Mouse (Mus musculus): ENCODE data around the gene Cstad. TPM values are rescaled to one million over a fixed set of nuclear protein-coding genes. Genes with fewer than 3 reads are reported as not detected.
A peak's percentile ranks its signal among the peaks of the same experiment; 100 is the strongest.

Cstad gene
- 0.47 TPM for polyA plus RNA-seq (2012; fragmentation: generic; extraction: Trizol)
- long read RNA-seq, experiment 1: 0 reads
- long read RNA-seq, experiment 2: 0 reads

GRCm38 (mm10) chr2:30594641-30595379, at the start of gene Cstad:
Cstad (plus strand) TSS chr2:30595040.
- Histone ChIP-seq H3K27me3 (ENCODE audit: control insufficient read depth, insufficient read depth, insufficient read length) (no peaks in the 10 kb centered on the region), H3ac (ENCODE audit: control insufficient read depth, insufficient read length, low read depth) (peak within 1 kb of the TSS; percentile 57), H3K36me3 (ENCODE audit: control insufficient read depth, insufficient read depth) (no peaks in the 10 kb centered on the region), H3K4me3 (ENCODE audit: insufficient read depth, poor library complexity, severe bottlenecking) (peak within 1 kb of the TSS; percentile 29), H3K79me3 (ENCODE audit: low read depth) (no peaks in the 10 kb centered on the region), H3K79me2 (ENCODE audit: control insufficient read depth, insufficient read depth) (no peaks in the 10 kb centered on the region)
- TF ChIP-seq USF1 (IDR thresholded peaks at IDR 0.05; ENCODE audit: low read depth) (no peak), CEBPB (IDR thresholded peaks at IDR 0.05; ENCODE audit: low read depth) (no peak), CTCF (IDR thresholded peaks at IDR 0.05; ENCODE audit: control insufficient read depth, insufficient read depth, insufficient read length) (no peak), FOSL1 (IDR thresholded peaks at IDR 0.05; ENCODE audit: insufficient read depth, low read length, poor library complexity, severe bottlenecking) (no peak), MAX (IDR thresholded peaks at IDR 0.05) (peak; percentile 10), MYOD1 (IDR thresholded peaks at IDR 0.05; ENCODE audit: control insufficient read depth, insufficient read length, low read depth) (no peak), MYOG (IDR thresholded peaks at IDR 0.05; ENCODE audit: control insufficient read depth, extremely low read depth, insufficient read length) (no peak)

- Histone ChIP-seq H3K79me3 (ENCODE audit: low read depth) (no peaks in the 10 kb centered on the region), H3K79me2 (ENCODE audit: control insufficient read depth, insufficient read depth) (no peaks in the 10 kb centered on the region), H3ac (ENCODE audit: control insufficient read depth, insufficient read length, low read depth) (no peak overlapping the region), H3K4me3 (ENCODE audit: insufficient read depth, poor library complexity, severe bottlenecking) (no peak overlapping the region), H3K27me3 (ENCODE audit: control insufficient read depth, insufficient read depth, insufficient read length) (no peaks in the 10 kb centered on the region), H3K36me3 (ENCODE audit: control insufficient read depth, insufficient read depth) (no peaks in the 10 kb centered on the region)
- no peak for TF ChIP-seq MYOD1 (IDR thresholded peaks at IDR 0.05; ENCODE audit: control insufficient read depth, insufficient read length, low read depth)
- no peak for TF ChIP-seq MYOG (IDR thresholded peaks at IDR 0.05; ENCODE audit: control insufficient read depth, extremely low read depth, insufficient read length)
- TF ChIP-seq USF1 (IDR thresholded peaks at IDR 0.05; ENCODE audit: low read depth): no peak
- no peak for TF ChIP-seq CEBPB (IDR thresholded peaks at IDR 0.05; ENCODE audit: low read depth)
- TF ChIP-seq MAX (IDR thresholded peaks at IDR 0.05): no peak
- TF ChIP-seq FOSL1 (IDR thresholded peaks at IDR 0.05; ENCODE audit: insufficient read depth, low read length, poor library complexity, severe bottlenecking): no peak
- TF ChIP-seq CTCF (IDR thresholded peaks at IDR 0.05; ENCODE audit: control insufficient read depth, insufficient read depth, insufficient read length): no peak
Measured at GRCm38 (mm10) chr2:30545706-30546105, 49.1 kb upstream of the Cstad start.

- no peak for TF ChIP-seq USF1 (IDR thresholded peaks at IDR 0.05; ENCODE audit: low read depth)
- no peak for TF ChIP-seq MYOD1 (IDR thresholded peaks at IDR 0.05; ENCODE audit: control insufficient read depth, insufficient read length, low read depth)
- TF ChIP-seq CTCF (IDR thresholded peaks at IDR 0.05; ENCODE audit: control insufficient read depth, insufficient read depth, insufficient read length): no peak
- TF ChIP-seq MAX (IDR thresholded peaks at IDR 0.05): no peak
- no peak for TF ChIP-seq CEBPB (IDR thresholded peaks at IDR 0.05; ENCODE audit: low read depth)
- no peak for TF ChIP-seq FOSL1 (IDR thresholded peaks at IDR 0.05; ENCODE audit: insufficient read depth, low read length, poor library complexity, severe bottlenecking)
- TF ChIP-seq MYOG (IDR thresholded peaks at IDR 0.05; ENCODE audit: control insufficient read depth, extremely low read depth, insufficient read length): no peak
- no peaks in the 10 kb centered on the region for H3K79me3 ChIP-seq (ENCODE audit: low read depth)
Measured at GRCm38 (mm10) chr2:30546219-30546618, 48.6 kb upstream of the Cstad start.

GRCm38 (mm10) chr2:30547455-30548217, 47.2 kb upstream of the Cstad start:
- no peaks in the 10 kb centered on the region for H3K27me3 ChIP-seq (ENCODE audit: control insufficient read depth, insufficient read depth, insufficient read length)
- H3K79me3 ChIP-seq (ENCODE audit: low read depth): no peaks in the 10 kb centered on the region
- no peaks in the 10 kb centered on the region for H3K79me2 ChIP-seq (ENCODE audit: control insufficient read depth, insufficient read depth)
- no peaks in the 10 kb centered on the region for H3K36me3 ChIP-seq (ENCODE audit: control insufficient read depth, insufficient read depth)
- H3K4me3 ChIP-seq (ENCODE audit: insufficient read depth, poor library complexity, severe bottlenecking): no peak overlapping the region
- no peak overlapping the region for H3ac ChIP-seq (ENCODE audit: control insufficient read depth, insufficient read length, low read depth)
- TF ChIP-seq FOSL1 (IDR thresholded peaks at IDR 0.05; ENCODE audit: insufficient read depth, low read length, poor library complexity, severe bottlenecking) (no peak), CTCF (IDR thresholded peaks at IDR 0.05; ENCODE audit: control insufficient read depth, insufficient read depth, insufficient read length) (no peak)

More at GRCm38 (mm10) chr2:30546219-30546618, 48.6 kb upstream of the Cstad start:
- no peak overlapping the region for H3K4me3 ChIP-seq (ENCODE audit: insufficient read depth, poor library complexity, severe bottlenecking)
- H3K36me3 ChIP-seq (ENCODE audit: control insufficient read depth, insufficient read depth): no peaks in the 10 kb centered on the region
- no peak overlapping the region for H3ac ChIP-seq (ENCODE audit: control insufficient read depth, insufficient read length, low read depth)
- no peaks in the 10 kb centered on the region for H3K79me2 ChIP-seq (ENCODE audit: control insufficient read depth, insufficient read depth)
- H3K27me3 ChIP-seq (ENCODE audit: control insufficient read depth, insufficient read depth, insufficient read length): no peaks in the 10 kb centered on the region

- H3ac ChIP-seq (ENCODE audit: control insufficient read depth, insufficient read length, low read depth): no peak overlapping the region
- H3K79me2 ChIP-seq (ENCODE audit: control insufficient read depth, insufficient read depth): no peaks in the 10 kb centered on the region
- no peak for TF ChIP-seq CTCF (IDR thresholded peaks at IDR 0.05; ENCODE audit: control insufficient read depth, insufficient read depth, insufficient read length)
- no peak overlapping the region for H3K4me3 ChIP-seq (ENCODE audit: insufficient read depth, poor library complexity, severe bottlenecking)
- H3K79me3 ChIP-seq (ENCODE audit: low read depth): no peaks in the 10 kb centered on the region
- H3K27me3 ChIP-seq (ENCODE audit: control insufficient read depth, insufficient read depth, insufficient read length): no peaks in the 10 kb centered on the region
- no peaks in the 10 kb centered on the region for H3K36me3 ChIP-seq (ENCODE audit: control insufficient read depth, insufficient read depth)
Measured at GRCm38 (mm10) chr2:30551579-30551978, 43.3 kb upstream of the Cstad start.

All from C2C12 (cell line).